Mouse (Mus musculus) heart, embryonic 10.5 days (tissue): ENCODE results near the gene Clasrp. TPM values are rescaled to one million over a fixed set of nuclear protein-coding genes. Genes with fewer than 3 reads are reported as not detected.

ENCODE experiments used
- polyA plus RNA-seq: library from polyadenylated mRNA; unstranded; fragments of >200 nt; fragmentation: Nextera tagmentation; extraction: Ambion mirVana; gene quantifications from 2 replicates; pipeline ENCODE4 v1.2.1, GENCODE M21; 2016

Gene Clasrp
- polyA plus RNA-seq, 1 experiment from 2014 or later: 47.6 TPM

Other genes starting within 250 kb of the Clasrp start
- 23.2 and 27.8 TPM in 2 replicates for gene Cd3eap, start 245.0 kb downstream of the Clasrp start, polyA plus RNA-seq
- 12.0 and 16.2 TPM in 2 replicates for gene Ppp1r13l, start 244.7 kb downstream of the Clasrp start, polyA plus RNA-seq
- 19.2 and 19.3 TPM in 2 replicates for gene Ercc2, start 222.5 kb downstream of the Clasrp start, polyA plus RNA-seq
- gene Klc3, start 200.4 kb downstream of the Clasrp start, polyA plus RNA-seq: 4.4 and 5.8 TPM in 2 replicates
- gene Ckm, start 199.7 kb downstream of the Clasrp start, polyA plus RNA-seq: 3.6 and 9.8 TPM in 2 replicates
- gene Mark4, start 145.7 kb downstream of the Clasrp start, polyA plus RNA-seq: 7.0 and 8.9 TPM in 2 replicates
- gene Exoc3l2, start 141.2 kb downstream of the Clasrp start, polyA plus RNA-seq: 1.8 and 2.5 TPM in 2 replicates
- 1.5 and 2.0 TPM in 2 replicates for gene Bloc1s3, start 96.1 kb downstream of the Clasrp start, polyA plus RNA-seq
- 95.3 and 107 TPM in 2 replicates for gene Trappc6a, start 96.1 kb downstream of the Clasrp start, polyA plus RNA-seq
- 0.09 and 0.14 TPM in 2 replicates for gene Nkpd1, start 86.6 kb downstream of the Clasrp start, polyA plus RNA-seq
- 17.9 and 30.0 TPM in 2 replicates for gene Ppp1r37, start 41.4 kb downstream of the Clasrp start, polyA plus RNA-seq
- 0.41 and 0.69 TPM in 2 replicates for gene Zfp296, start 27.2 kb downstream of the Clasrp start, polyA plus RNA-seq
- gene Gemin7, start 26.9 kb downstream of the Clasrp start, polyA plus RNA-seq: 149 and 182 TPM in 2 replicates
- 3.3 and 3.8 TPM in 2 replicates for gene Relb, start 25.0 kb upstream of the Clasrp start, polyA plus RNA-seq
- gene Clptm1, start 60.5 kb upstream of the Clasrp start, polyA plus RNA-seq: 94.1 and 101 TPM in 2 replicates
- 10.8 TPM in 1 of 2 replicates, not detected in the other for gene Apoc2, start 73.5 kb upstream of the Clasrp start, polyA plus RNA-seq
- 0.46 TPM in 1 of 2 replicates, not detected in the other for gene Gm44805, start 76.9 kb upstream of the Clasrp start, polyA plus RNA-seq
- 0.65 TPM in 1 of 2 replicates, not detected in the other for gene Apoc4, start 77.0 kb upstream of the Clasrp start, polyA plus RNA-seq
- 5.4 and 19.9 TPM in 2 replicates for gene Apoc1, start 88.2 kb upstream of the Clasrp start, polyA plus RNA-seq
- 326 and 523 TPM in 2 replicates for gene Apoe, start 94.7 kb upstream of the Clasrp start, polyA plus RNA-seq
- 237 and 260 TPM in 2 replicates for gene Tomm40, start 111.0 kb upstream of the Clasrp start, polyA plus RNA-seq
- 130 and 138 TPM in 2 replicates for gene Nectin2, start 146.0 kb upstream of the Clasrp start, polyA plus RNA-seq
- 140 and 193 TPM in 2 replicates for gene Bcam, start 166.5 kb upstream of the Clasrp start, polyA plus RNA-seq
- 1.1 and 1.2 TPM in 2 replicates for gene Cblc, start 192.3 kb upstream of the Clasrp start, polyA plus RNA-seq
- 1.3 and 2.7 TPM in 2 replicates for gene Bcl3, start 218.3 kb upstream of the Clasrp start, polyA plus RNA-seq
- not detected in 2 replicates for gene Gm19345, start 247.5 kb upstream of the Clasrp start, polyA plus RNA-seq